Mouse (Mus musculus) urinary bladder, postnatal 4 days (tissue): Measurements from ENCODE around the gene Gm5796.
"Not testable (repeated sequence)": the region's sequence is repeated elsewhere in the genome, so short reads cannot be mapped to it uniquely, and the experiment has no call there.

Experiments
- DNase-seq, 2 experiments: peaks; one replicate each; pipeline ENCODE4 v3.0.0; 2021 to 2022; ENCODE audit warnings: low spot score in 2 of 2

Gm5796 gene

GRCm38 (mm10) chr14:4023641-4024040 lies at the start of gene Gm5796:
Gene Gm5796, plus strand, starts transcription at chr14:4023941.
- not testable (repeated sequence) for DNase-seq

- not testable (repeated sequence) for DNase-seq
Measured at GRCm38 (mm10) chr14:3998094-3998493, 25.6 kb upstream of the Gm5796 start, which contains the start of gene Gm3099. Gene Gm3099, plus strand, starts transcription at chr14:3998394.

GRCm38 (mm10) chr14:4083820-4084219 lies 60.1 kb downstream of the Gm5796 start, which contains the start of gene Gm3115:
Gene Gm3115, plus strand, starts transcription at chr14:4084120.
- DNase-seq: not testable (repeated sequence)
